Mouse (Mus musculus) midbrain, embryonic 16.5 days (tissue): ENCODE results near the gene Mmadhc. TPM values are rescaled to one million over a fixed set of nuclear protein-coding genes. Genes with fewer than 3 reads are reported as not detected.

Experiments used
- ATAC-seq: fragments of 200-750 bp; cut with Nextera tagmentation; 2 replicates; pipeline ENCODE4 v1.8.0; 2017; ENCODE audit warnings: moderate TSS enrichment
- H3K27ac ChIP-seq: fragments of 300-500 bp; sonication (generic); 2 replicates; pipeline ENCODE4 v1.5.1; 2014; ENCODE audit warnings: mild to moderate bottlenecking, low read length, mixed read lengths
- H3K27me3 ChIP-seq: fragments of 300-500 bp; sonication (generic); 2 replicates; pipeline ENCODE4 v1.6.1; 2014; ENCODE audit warnings: low read depth, low read length, mixed read lengths; ENCODE audit not compliant: control insufficient read depth, insufficient read depth
- H3K36me3 ChIP-seq: fragments of 300-500 bp; sonication (generic); 2 replicates; pipeline ENCODE4 v1.6.1; 2014; ENCODE audit warnings: mild to moderate bottlenecking, low read length, moderate library complexity, mixed read lengths; ENCODE audit not compliant: control insufficient read depth, insufficient read depth
- H3K4me1 ChIP-seq: fragments of 300-500 bp; sonication (generic); 2 replicates; pipeline ENCODE4 v1.6.1; 2014; ENCODE audit warnings: mild to moderate bottlenecking, low read length, mixed read lengths; ENCODE audit not compliant: control insufficient read depth, insufficient read depth
- H3K4me2 ChIP-seq: fragments of 300-500 bp; sonication (generic); 2 replicates; pipeline ENCODE4 v1.6.1; 2014; ENCODE audit warnings: mild to moderate bottlenecking, low read length, mixed read lengths
- H3K4me3 ChIP-seq: fragments of 300-500 bp; sonication (generic); 2 replicates; pipeline ENCODE4 v1.5.1; 2014; ENCODE audit warnings: low read depth, mild to moderate bottlenecking, low read length, moderate library complexity, mixed read lengths
- H3K9ac ChIP-seq: fragments of 300-500 bp; sonication (generic); 2 replicates; pipeline ENCODE4 v1.6.1; 2014; ENCODE audit warnings: low read depth, low read length, mixed read lengths
- H3K9me3 ChIP-seq: fragments of 300-500 bp; sonication (generic); replicated peaks from 2 replicates; pipeline ENCODE4 v1.6.1; 2014; ENCODE audit warnings: mild to moderate bottlenecking, low read length, mixed read lengths; ENCODE audit not compliant: control insufficient read depth, poor library complexity, severe bottlenecking
- WGBS: fragments of 180-500 bp; shearing (Covaris S2); extraction: QIAGEN DNeasy Blood & Tissue Kit; methylation state at CpG from one replicate; pipeline ENCODE4 v1.1.7; 2014; 5-methylcytosine and 5-hydroxymethylcytosine counted together
- polyA plus RNA-seq: library from polyadenylated mRNA; unstranded; fragments of >200 nt; fragmentation: Nextera tagmentation; extraction: Ambion mirVana; gene quantifications from 2 replicates; pipeline ENCODE4 v1.2.1, GENCODE M21; 2015

Gene Mmadhc
- polyA plus RNA-seq, 1 experiment from 2014 or later: 126 TPM

GRCm38 (mm10) chr2:50304824-50305577 lies 8.4 kb upstream of the Mmadhc start:
- peaks cover 7% of the 10 kb centered on the region; the same call in 1 of the 2 replicates for H3K4me1 ChIP-seq
- H3K4me2 ChIP-seq: no peak overlapping the region
- no peaks in the 10 kb centered on the region for H3K9me3 ChIP-seq
- no peaks in the 10 kb centered on the region for H3K27me3 ChIP-seq
- no peak overlapping the region for H3K4me3 ChIP-seq
- ATAC-seq: peak; percentile 83
- no peak overlapping the region for H3K27ac ChIP-seq
- no peak overlapping the region for H3K9ac ChIP-seq
- 77% methylated on average over 1 of the region's 1 CpGs for WGBS
- no peaks in the 10 kb centered on the region for H3K36me3 ChIP-seq

- H3K27ac ChIP-seq: no peak overlapping the region
- H3K27me3 ChIP-seq: no peaks in the 10 kb centered on the region
- H3K4me3 ChIP-seq: peak overlapping the region; percentile 75
- peak overlapping the region; percentile 87 for H3K4me2 ChIP-seq
- H3K9me3 ChIP-seq: no peaks in the 10 kb centered on the region
- peaks cover 24% of the 10 kb centered on the region for H3K4me1 ChIP-seq
- H3K36me3 ChIP-seq: no peaks in the 10 kb centered on the region
- 0 out of 2 replicates have a peak, but pooled peaks have one; percentile 27 for ATAC-seq
- H3K9ac ChIP-seq: no peak overlapping the region
- WGBS: 1% methylated on average over 9 of the region's 9 CpGs
These were observed 368 bp upstream of the Mmadhc start for GRCm38 (mm10) chr2:50296987-50297350.

- peaks cover 24% of the 10 kb centered on the region for H3K4me1 ChIP-seq
- H3K27ac ChIP-seq: no peak overlapping the region
- peaks cover 7% of the 10 kb centered on the region; the same call in 1 of the 2 replicates for H3K36me3 ChIP-seq
- WGBS: 31% methylated on average over 5 of the region's 5 CpGs
- H3K9me3 ChIP-seq: no peaks in the 10 kb centered on the region
- peak overlapping the region; percentile 46; the same call in 1 of the 2 replicates for H3K9ac ChIP-seq
- peak overlapping the region; percentile 87 for H3K4me2 ChIP-seq
- no peak for ATAC-seq
- peak overlapping the region; percentile 75 for H3K4me3 ChIP-seq
- H3K27me3 ChIP-seq: no peaks in the 10 kb centered on the region
These were observed 1.0 kb downstream of the Mmadhc start for GRCm38 (mm10) chr2:50295562-50295961.

GRCm38 (mm10) chr2:50294084-50294483 lies 2.5 kb downstream of the Mmadhc start:
- Histone ChIP-seq H3K4me2 (no peak overlapping the region; the same call in 1 of the 2 replicates), H3K9ac (no peak overlapping the region), H3K9me3 (no peaks in the 10 kb centered on the region), H3K27me3 (no peaks in the 10 kb centered on the region), H3K4me1 (peaks cover 24% of the 10 kb centered on the region), H3K27ac (no peak overlapping the region), H3K36me3 (peaks cover 13% of the 10 kb centered on the region; the same call in 1 of the 2 replicates), H3K4me3 (no peak overlapping the region)
- ATAC-seq: no peak
- 90% methylated on average over 2 of the region's 2 CpGs for whole genome bisulfite sequencing

- Histone ChIP-seq H3K9ac (no peak overlapping the region), H3K27ac (no peak overlapping the region), H3K27me3 (no peaks in the 10 kb centered on the region), H3K36me3 (peaks cover 15% of the 10 kb centered on the region; the same call in 1 of the 2 replicates), H3K4me3 (no peak overlapping the region), H3K4me2 (no peak overlapping the region), H3K4me1 (peaks cover 24% of the 10 kb centered on the region), H3K9me3 (no peaks in the 10 kb centered on the region)
- WGBS: 85% methylated on average over 3 of the region's 3 CpGs
- no peak for ATAC-seq
These were observed 3.0 kb downstream of the Mmadhc start for GRCm38 (mm10) chr2:50293572-50293971.

GRCm38 (mm10) chr2:50291901-50292300 lies 4.7 kb downstream of the Mmadhc start:
- ATAC-seq: no peak
- no peak overlapping the region for H3K27ac ChIP-seq
- no peak overlapping the region for H3K4me3 ChIP-seq
- no peak overlapping the region for H3K9ac ChIP-seq
- H3K27me3 ChIP-seq: no peaks in the 10 kb centered on the region
- WGBS: 76% methylated on average over 2 of the region's 2 CpGs
- peaks cover 21% of the 10 kb centered on the region for H3K4me1 ChIP-seq
- peaks cover 25% of the 10 kb centered on the region for H3K36me3 ChIP-seq
- no peak overlapping the region for H3K4me2 ChIP-seq
- H3K9me3 ChIP-seq: no peaks in the 10 kb centered on the region

GRCm38 (mm10) chr2:50290754-50291153 lies 5.8 kb downstream of the Mmadhc start:
- H3K27me3 ChIP-seq: no peaks in the 10 kb centered on the region
- no peaks in the 10 kb centered on the region for H3K9me3 ChIP-seq
- H3K36me3 ChIP-seq: peaks cover 25% of the 10 kb centered on the region
- WGBS: 91% methylated on average over 2 of the region's 2 CpGs
- no peak overlapping the region for H3K4me2 ChIP-seq
- H3K4me3 ChIP-seq: no peak overlapping the region
- H3K27ac ChIP-seq: no peak overlapping the region
- no peak for ATAC-seq
- H3K9ac ChIP-seq: no peak overlapping the region
- peaks cover 21% of the 10 kb centered on the region for H3K4me1 ChIP-seq

GRCm38 (mm10) chr2:50284781-50285180 lies 11.8 kb downstream of the Mmadhc start:
- no peaks in the 10 kb centered on the region for H3K4me1 ChIP-seq
- no peaks in the 10 kb centered on the region for H3K9me3 ChIP-seq
- no peak overlapping the region for H3K4me3 ChIP-seq
- no peak overlapping the region for H3K9ac ChIP-seq
- H3K27me3 ChIP-seq: no peaks in the 10 kb centered on the region
- H3K27ac ChIP-seq: no peak overlapping the region
- WGBS: 75% methylated on average over 3 of the region's 3 CpGs
- ATAC-seq: no peak
- peaks cover 16% of the 10 kb centered on the region for H3K36me3 ChIP-seq
- no peak overlapping the region for H3K4me2 ChIP-seq

- Histone ChIP-seq H3K9ac (no peak overlapping the region), H3K4me2 (no peak overlapping the region), H3K9me3 (no peaks in the 10 kb centered on the region), H3K36me3 (peaks cover 20% of the 10 kb centered on the region), H3K4me1 (no peaks in the 10 kb centered on the region), H3K4me3 (no peak overlapping the region), H3K27ac (no peak overlapping the region), H3K27me3 (no peaks in the 10 kb centered on the region)
- ATAC-seq: no peak
- 89% methylated on average over 5 of the region's 5 CpGs for WGBS
These were observed 12.6 kb downstream of the Mmadhc start for GRCm38 (mm10) chr2:50284040-50284439.
